In the genomic region with DNA sequence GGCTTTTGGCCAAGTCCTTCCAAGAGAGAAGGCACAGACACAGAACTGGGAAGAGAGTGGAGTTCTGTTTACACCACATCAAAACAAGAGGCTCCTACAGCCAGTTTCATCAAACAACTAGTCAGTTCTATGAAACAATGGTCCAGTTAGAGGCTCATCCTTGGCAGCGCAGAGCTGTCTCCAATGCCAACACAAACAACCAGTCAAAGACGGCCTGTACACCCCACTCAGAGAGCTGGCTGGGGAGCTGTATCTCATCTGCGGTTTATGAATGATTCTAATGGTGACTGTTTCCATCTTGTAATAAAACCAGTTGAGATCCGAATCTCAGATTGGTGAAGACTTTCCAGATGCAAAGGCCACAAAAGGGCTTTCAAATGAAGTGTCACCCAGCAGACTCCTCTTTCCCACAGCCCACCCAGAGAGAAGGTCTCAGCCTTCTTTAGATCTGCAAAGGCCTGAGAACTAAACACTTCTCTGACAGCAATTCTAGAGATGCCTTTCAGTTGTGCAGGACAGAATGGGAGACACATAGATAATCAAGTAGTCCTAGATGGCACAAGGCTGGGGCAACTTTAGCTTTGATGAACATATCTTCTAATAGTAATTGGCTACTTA, we compare ENCODE assay signal across 12 mouse cellular contexts.
A peak's percentile ranks its signal among the peaks of the same experiment; 100 is the strongest.
DNase-seq lines count a peak whose midpoint lies in the region; ATAC-seq and TF ChIP-seq lines count a peak whose summit lies in the region.
"Had no signal": no experiment of that assay in that cellular context is flagged by ENCODE, and none has a peak within 500 bp of the region (broad histone marks: within the 10 kb centered on the region; RNA-seq: fewer than 3 reads in every experiment).

No protein-coding gene starts in this region.

- no peak overlapping the region for H3K9ac ChIP-seq in kidney, postnatal 0 days (ENCODE audit: low read depth, low read length)
- H3K9ac ChIP-seq: liver, embryonic 15.5 days had no signal

- H3K27ac ChIP-seq in kidney, postnatal 0 days = 0 out of 2 replicates have a peak overlapping the region, but pooled peaks have one; percentile 19
- H3K27ac ChIP-seq in kidney, adult 2 months (ENCODE audit: insufficient read depth, low read depth, low read length) = no peak overlapping the region
- H3K27ac ChIP-seq: liver, embryonic 15.5 days had no signal

- H3K4me2 ChIP-seq in kidney, postnatal 0 days (ENCODE audit: low read length) = no peak overlapping the region
- H3K4me2 ChIP-seq: liver, embryonic 15.5 days had no signal

- H3K4me3 ChIP-seq in kidney, postnatal 0 days (replicated peaks; ENCODE audit: low read depth, low read length) = no peak overlapping the region
- H3K4me3 ChIP-seq in kidney, adult 2 months (ENCODE audit: insufficient read depth, low read depth, low read length) = no peak overlapping the region
- H3K4me3 ChIP-seq: liver, embryonic 15.5 days had no signal

- DNase-seq in kidney, postnatal 0 days (ENCODE audit: low spot score) = peak; percentile 68
- no peak for DNase-seq in kidney, adult 2 months
- peak; percentile 13 to 14 for DNase-seq in urinary bladder, postnatal 36 days (ENCODE audit: low spot score in 2 of 2)
- no peak for DNase-seq in urinary bladder, postnatal 4 days (ENCODE audit: low spot score in 2 of 2)
- DNase-seq in layer of hippocampus, adult 9-11 months = peak; percentile 64
- DNase-seq in telencephalon, adult 2 months (ENCODE audit: low read depth, low spot score) = peak; percentile 62
- no peak for DNase-seq in thymus, postnatal 0 days (ENCODE audit: low spot score)
- DNase-seq in thymus, postnatal 4 days = no peak
- DNase-seq: kidney, postnatal 36 days; right cerebral cortex, postnatal 25 days; thymus, postnatal 14 days had no signal

- 66% methylated on average over 4 of the region's 4 CpGs for WGBS in kidney, postnatal 0 days
- 75% methylated on average over 4 of the region's 4 CpGs for WGBS in kidney, adult 2 months

- TF ChIP-seq POLR2A in kidney, adult 2 months (IDR thresholded peaks at IDR 0.05; ENCODE audit: low read depth, low read length) = no peak

- TF ChIP-seq CTCF in kidney, postnatal 0 days (IDR thresholded peaks at IDR 0.05; ENCODE audit: low read depth) = no peak
- no peak for TF ChIP-seq CTCF in kidney, adult 2 months (conservative IDR thresholded peaks at IDR 0.05; ENCODE audit: insufficient read depth, insufficient read length, low read depth, low read length)

- ATAC-seq in kidney, postnatal 0 days (replicated peaks; ENCODE audit: low FRiP score, low read depth) = no peak

- no peaks in the 10 kb centered on the region for H3K27me3 ChIP-seq in kidney, postnatal 0 days (ENCODE audit: insufficient read depth, low read length)
- no peaks in the 10 kb centered on the region for H3K27me3 ChIP-seq in kidney, adult 2 months (replicated peaks; ENCODE audit: control insufficient read depth, insufficient read depth, low read length)
- H3K27me3 ChIP-seq: liver, embryonic 15.5 days had no signal

- H3K9me3 ChIP-seq in kidney, postnatal 0 days (replicated peaks; ENCODE audit: low read length) = no peaks in the 10 kb centered on the region
- H3K9me3 ChIP-seq: liver, embryonic 15.5 days had no signal

- H3K36me3 ChIP-seq in kidney, postnatal 0 days (ENCODE audit: insufficient read depth, low read length) = no peaks in the 10 kb centered on the region
- H3K36me3 ChIP-seq in kidney, adult 2 months (ENCODE audit: control insufficient read depth, insufficient read depth, low read length) = no peaks in the 10 kb centered on the region
- H3K36me3 ChIP-seq: liver, embryonic 15.5 days had no signal

- H3K4me1 ChIP-seq in kidney, postnatal 0 days (replicated peaks; ENCODE audit: insufficient read depth, low read length) = no peaks in the 10 kb centered on the region
- no peaks in the 10 kb centered on the region for H3K4me1 ChIP-seq in kidney, adult 2 months (ENCODE audit: control insufficient read depth, insufficient read depth, low read length)
- H3K4me1 ChIP-seq: liver, embryonic 15.5 days had no signal

Comparison
In these comparisons a context has a peak if more than half of its experiments do, and no peak if none do; other contexts are left out.
1. DNase-seq: peak in kidney, postnatal 0 days (single experiment), urinary bladder, postnatal 36 days (2 of 2), layer of hippocampus, adult 9-11 months (single experiment) and telencephalon, adult 2 months (single experiment); none in kidney, adult 2 months (single experiment), urinary bladder, postnatal 4 days (0 of 2), thymus, postnatal 0 days (single experiment) and thymus, postnatal 4 days (single experiment).